Mouse (Mus musculus) 3134 (cell line): ENCODE data around the gene Begain.
A peak's percentile ranks its signal among the peaks of the same experiment; 100 is the strongest.

Experiments used
- DNase-seq: peaks from one replicate; pipeline ENCODE4 v3.0.0-alpha.2; 2011; ENCODE audit warnings: low spot score; ENCODE audit not compliant: insufficient read length; ENCODE audit errors: extremely low read depth

The Begain gene

DNA sequence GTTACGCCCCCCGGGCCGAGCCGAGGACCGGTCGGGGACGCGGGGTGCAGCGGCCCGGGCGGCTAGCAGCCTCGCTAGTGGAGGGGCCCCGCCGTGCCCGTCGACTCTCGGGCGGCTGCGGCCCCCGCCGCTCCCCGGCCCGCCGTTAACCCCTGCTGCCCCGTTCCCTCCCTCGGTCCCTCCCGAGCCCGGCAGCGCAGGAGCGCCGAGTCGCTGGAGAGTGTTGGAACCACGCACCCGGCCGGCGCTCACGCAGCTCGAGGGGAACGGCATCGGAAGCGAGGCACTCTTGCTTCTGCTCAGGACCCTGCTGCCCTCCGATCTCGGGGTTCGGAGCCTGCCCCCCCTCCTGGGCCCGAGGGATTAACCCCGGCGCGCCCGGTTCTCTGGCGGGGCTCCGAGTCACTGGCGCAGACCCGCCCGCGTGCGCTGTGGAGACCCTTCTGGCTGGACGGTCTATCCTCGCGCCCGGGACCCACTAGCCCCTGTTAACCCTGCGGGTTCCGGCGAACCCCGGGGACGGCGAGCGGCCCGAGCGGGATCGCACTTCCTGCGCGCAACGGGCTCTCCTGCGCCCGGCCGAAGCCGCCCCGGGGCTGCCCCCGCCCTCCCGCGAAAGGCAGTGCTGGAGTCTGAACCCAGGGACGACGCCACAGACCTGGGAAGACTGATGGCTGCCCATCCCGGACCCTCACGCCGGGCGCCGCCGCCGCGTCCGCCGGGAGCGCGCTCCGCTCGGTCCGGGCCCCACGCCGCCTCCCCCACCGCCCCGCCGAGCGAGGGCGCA, 14.8 kb downstream of the Begain start:
- DNase-seq, result no peak

- DNase-seq, result no peak
Observed at GRCm38 (mm10) chr12:109049949-109050348, 18.1 kb downstream of the Begain start.

DNA sequence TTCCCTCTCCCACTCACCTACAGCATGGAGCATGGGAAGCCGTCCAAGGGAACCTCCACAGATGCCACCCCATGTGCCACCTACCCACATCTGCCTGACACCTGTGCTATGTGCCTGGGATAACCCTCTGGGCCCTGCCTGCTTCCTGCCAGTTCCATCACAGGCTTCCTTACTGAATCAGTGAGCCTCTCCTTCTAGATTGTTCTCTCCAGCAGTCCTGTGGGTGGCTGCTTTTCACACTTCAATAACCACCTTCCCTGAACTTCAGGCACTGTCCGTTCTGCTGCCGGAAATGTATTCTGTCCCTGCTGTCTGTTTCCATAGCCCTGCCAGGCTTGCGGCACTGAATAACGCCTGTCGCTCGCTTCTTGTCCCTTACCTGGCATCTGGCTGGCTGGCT, 22.4 kb downstream of the Begain start:
- DNase-seq, result no peak

DNA sequence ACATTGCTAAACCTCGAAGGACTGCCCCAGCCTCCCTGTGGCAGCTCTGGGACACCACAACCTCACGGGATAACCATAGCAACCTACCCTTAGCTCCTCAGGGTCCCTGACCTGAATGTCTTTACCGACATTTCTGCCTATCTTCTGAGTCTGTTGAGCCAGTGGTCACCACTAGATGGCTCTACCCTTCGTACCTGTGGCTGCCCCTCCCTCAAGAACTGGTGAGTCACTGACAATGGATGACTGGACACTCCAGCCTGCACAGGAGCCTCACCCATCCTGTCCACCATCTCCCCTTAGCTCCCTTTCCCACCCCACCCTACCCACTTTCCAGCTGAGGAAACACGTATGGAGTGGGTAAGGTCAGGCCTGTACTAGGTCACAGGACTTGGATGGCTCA, 23.5 kb downstream of the Begain start:
- no peak for DNase-seq

DNA sequence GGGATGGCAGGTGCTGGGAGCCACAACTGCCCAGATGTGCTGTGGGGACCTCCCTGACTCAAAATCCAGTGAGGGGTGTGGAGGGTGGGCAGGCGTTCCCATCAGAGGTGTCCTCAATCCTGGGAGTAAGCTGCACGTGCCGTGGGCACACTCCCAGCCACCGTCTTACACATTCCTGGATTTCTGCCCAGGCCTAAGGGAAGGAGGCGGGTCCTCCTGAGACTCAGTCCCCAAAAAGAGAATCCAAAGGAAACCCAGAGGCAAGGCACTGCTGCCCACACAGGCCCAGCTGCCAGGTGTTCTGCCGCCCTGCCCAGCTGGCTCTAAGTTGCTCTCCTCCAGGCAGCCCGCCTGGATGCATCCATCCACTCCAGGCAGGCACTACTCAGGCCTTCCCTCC, 28.7 kb downstream of the Begain start:
- no peak for DNase-seq

GRCm38 (mm10) chr12:109038179-109038819, 29.7 kb downstream of the Begain start:
- no peak for DNase-seq

- DNase-seq, result no peak
Observed at GRCm38 (mm10) chr12:109037026-109037425, 31.0 kb downstream of the Begain start.

- no peak for DNase-seq
Observed at GRCm38 (mm10) chr12:109023780-109024179, 44.2 kb downstream of the Begain start.

DNA sequence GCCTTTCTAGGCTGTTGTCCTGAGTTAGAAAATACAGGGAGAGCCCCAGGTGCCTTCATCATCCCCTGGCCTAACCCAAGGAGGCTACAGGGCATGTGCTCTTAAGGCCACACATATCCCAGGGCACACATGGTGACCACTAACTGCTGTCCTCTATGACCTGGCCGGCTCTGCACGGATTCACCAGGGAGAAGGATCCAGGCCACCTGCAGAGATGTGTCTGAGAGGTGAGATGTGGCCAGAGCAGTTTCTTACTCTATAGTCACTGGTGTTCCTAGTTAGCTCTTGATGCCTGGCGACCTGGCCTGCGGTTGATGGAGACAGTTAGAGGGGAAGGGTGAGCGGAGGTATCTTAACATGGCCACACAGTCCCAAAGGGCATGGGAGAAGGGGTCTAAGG, 45.1 kb downstream of the Begain start:
- no peak for DNase-seq

DNA sequence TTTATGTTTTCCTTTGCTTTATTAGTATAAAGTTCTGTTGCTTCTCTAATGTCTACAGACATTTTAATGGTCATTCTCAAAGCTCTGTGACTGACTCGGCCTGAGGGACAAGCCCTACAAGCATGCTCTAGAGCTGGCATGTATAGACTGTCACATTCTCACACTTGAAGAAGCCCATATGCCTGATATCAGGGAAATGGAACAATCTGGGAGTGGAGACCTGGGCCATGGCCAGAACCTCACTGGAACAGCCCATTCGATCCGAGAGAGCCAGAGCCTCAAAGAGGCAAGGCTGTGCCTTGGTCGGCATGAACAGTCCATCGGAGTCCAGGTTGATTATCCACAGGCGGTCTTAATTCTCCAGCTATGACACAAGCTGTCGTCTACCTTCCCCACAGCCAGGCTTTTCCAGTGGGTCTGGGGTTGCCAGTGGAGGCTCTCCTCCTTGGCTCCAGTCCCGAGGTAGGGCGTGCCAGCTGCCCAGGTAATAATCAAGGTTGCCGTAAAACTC, 45.8 kb downstream of the Begain start:
- DNase-seq, result no peak

DNA sequence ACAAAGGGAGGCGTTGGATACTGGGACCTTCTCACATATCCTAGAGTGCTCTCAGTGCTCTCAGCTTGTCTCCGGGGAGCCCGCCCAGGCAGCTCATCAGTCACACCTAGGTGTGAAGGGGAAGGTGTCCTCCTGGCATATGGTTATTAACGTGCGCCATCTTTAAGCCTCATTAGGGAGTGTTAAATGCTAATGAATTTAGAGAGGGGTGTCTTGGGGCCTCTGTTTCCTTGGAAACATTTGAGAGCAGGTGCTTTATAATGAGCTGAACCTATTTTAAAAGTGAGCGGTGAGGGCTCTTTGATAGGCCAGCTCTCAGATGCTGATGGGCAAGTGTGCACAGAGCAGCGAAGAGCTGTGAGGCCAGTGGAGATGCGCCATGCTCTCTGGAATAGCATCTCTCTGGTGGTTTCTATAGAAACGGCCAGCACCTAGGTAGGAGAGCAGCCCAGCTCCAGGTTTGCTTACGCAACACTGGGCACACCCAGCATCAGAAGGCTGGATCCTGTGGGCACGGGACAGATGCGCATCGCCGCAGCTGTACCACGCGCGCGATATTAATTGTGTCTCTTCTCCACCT, 57.9 kb downstream of the Begain start:
- no peak for DNase-seq

- no peak for DNase-seq
Observed at GRCm38 (mm10) chr12:109002978-109003377, 65.0 kb downstream of the Begain start.

DNA sequence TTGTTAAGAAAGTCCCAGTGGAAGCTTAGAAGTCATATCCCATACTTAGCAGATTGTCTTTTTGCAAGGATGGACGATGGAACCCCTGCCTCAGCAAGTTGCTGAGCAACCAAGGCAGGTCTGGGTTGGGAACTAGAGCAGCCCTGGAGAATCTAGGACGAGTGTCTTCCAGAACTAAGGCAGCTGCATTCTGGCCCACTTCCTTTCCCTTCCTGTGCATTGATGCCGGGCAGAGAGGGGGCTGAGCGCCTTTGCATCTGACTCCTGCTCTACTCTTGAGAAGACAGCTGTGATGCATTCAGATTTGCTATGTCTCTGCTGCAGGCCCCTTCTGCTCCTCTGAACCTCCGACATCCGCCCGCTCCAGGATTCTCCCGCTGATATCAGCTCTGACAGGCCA, 70.8 kb downstream of the Begain start:
- no peak for DNase-seq

DNA sequence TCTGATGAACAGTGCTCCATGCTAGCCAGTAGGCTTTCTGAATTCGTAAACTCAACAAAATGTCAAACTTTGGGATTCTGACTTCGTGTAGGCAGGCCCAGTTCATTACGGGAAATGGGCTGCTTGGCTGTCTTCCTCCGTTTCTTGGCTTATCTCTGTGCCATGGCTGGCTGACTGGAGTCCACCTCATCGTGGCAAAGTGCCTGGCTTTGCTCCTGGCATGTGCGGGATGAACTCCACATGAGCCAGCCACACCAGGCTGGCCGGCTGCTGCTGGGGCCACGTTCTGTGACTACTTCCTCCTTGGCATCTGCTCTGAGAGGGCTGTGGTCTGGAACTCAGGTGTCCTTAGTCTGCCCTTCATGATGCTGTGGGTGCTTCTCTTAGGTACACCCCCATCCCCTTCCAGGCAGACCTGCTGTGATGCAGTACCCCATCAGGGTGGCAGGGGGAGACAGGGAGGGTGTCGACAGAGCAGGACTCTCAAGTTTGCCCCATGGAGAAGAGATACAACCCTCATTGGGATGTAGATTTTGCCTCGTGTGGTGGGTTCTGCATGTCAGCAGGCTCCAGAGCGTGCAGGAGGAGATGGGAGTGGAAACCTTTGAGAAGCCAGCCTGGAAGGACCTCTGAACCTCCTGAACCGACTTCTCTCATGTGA, 71.9 kb downstream of the Begain start:
- DNase-seq, result no peak

DNA sequence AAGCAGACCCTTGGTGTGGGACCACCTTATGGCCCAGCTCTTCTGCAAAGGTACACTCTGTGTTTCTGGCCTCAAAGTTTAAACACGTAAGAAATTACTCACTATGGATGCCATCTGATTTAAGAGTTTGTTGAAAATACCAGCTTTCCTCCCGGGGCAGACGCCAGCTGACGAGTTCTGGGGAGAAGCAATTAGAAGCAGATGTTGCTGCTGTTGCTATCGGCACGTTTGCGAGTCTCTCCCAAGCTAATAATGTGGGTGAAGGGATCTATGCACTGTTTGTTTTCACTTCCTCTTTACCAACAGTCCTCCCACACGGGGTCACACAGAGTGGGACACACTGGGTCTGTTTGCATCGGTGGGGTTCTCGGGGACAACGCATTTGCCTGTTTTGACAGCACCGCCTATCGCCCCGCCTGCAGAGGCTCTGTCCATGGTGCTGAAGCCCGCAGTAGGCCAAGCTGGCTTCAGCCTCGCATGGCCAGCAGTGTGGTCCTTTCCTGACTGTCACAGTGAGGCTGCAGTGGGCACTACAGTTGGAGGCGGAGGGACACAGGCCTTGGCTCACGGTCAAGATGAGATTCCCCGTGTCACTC, 73.5 kb downstream of the Begain start:
- DNase-seq, result no peak

- DNase-seq, result no peak
Observed at GRCm38 (mm10) chr12:108993046-108993445, 75.0 kb downstream of the Begain start.

- no peak for DNase-seq
Observed at GRCm38 (mm10) chr12:108990425-108990824, 77.6 kb downstream of the Begain start.

GRCm38 (mm10) chr12:108987448-108987847, 80.6 kb downstream of the Begain start:
- DNase-seq, result no peak

GRCm38 (mm10) chr12:108985025-108985424, 83.0 kb downstream of the Begain start:
- DNase-seq, result no peak

DNA sequence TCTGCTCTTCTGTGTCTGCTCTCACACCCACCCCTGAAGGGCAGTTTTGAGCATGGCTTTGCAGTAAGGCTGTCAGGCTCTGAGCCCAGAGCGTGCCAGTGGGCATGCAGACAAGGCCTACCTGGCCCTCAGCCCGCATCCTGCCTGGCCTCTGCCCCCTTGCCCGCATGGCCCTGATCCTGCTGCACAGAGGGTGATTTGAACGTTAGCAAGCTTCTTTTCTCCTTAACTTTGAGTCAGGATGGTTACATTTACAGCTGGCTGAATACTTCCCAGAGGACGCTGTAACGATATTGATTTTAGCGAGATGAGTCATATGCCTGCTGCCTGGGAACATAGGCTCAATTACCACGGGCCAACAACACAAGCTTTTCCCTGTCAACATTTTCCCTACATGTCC, 83.5 kb downstream of the Begain start:
- DNase-seq, result peak; percentile 67

- no peak for DNase-seq
Observed at GRCm38 (mm10) chr12:108983496-108983895, 84.5 kb downstream of the Begain start.
